Mouse (Mus musculus): ENCODE data around the gene Chst10.

Gene Chst10

GRCm38 (mm10) chr1:38897431-38898248 is at the start of gene Chst10:
Gene Chst10 (minus strand): TSS chr1:38898161.
- DNase-seq (ENCODE audit: low spot score in 2 of 2): peak; percentile 56 to 80

- DNase-seq (ENCODE audit: low spot score in 2 of 2): no peak
These were observed 41.6 kb upstream of the Chst10 start for GRCm38 (mm10) chr1:38939608-38940007.

GRCm38 (mm10) chr1:38938849-38939248 is 40.9 kb upstream of the Chst10 start, which contains the start of gene Nms:
Gene Nms (plus strand): TSS chr1:38939149.
- no peak for DNase-seq (ENCODE audit: low spot score in 2 of 2)

- peak; percentile 16 to 67 for DNase-seq (ENCODE audit: low spot score in 2 of 2)
These were observed 38.8 kb upstream of the Chst10 start for GRCm38 (mm10) chr1:38936780-38937179.

- no peak for DNase-seq (ENCODE audit: low spot score in 2 of 2)
These were observed 36.7 kb upstream of the Chst10 start for GRCm38 (mm10) chr1:38934668-38935067.

- DNase-seq (ENCODE audit: low spot score in 2 of 2): no peak
These were observed 32.8 kb upstream of the Chst10 start for GRCm38 (mm10) chr1:38930767-38931166.

GRCm38 (mm10) chr1:38929468-38929867 is 31.5 kb upstream of the Chst10 start:
- no peak for DNase-seq (ENCODE audit: low spot score in 2 of 2)

- DNase-seq (ENCODE audit: low spot score in 2 of 2): no peak
These were observed 31.0 kb upstream of the Chst10 start for GRCm38 (mm10) chr1:38928996-38929395.

GRCm38 (mm10) chr1:38903985-38904384 is 6.0 kb upstream of the Chst10 start:
- DNase-seq (ENCODE audit: low spot score in 2 of 2): peak in 1 of 2 experiments; percentile 22

GRCm38 (mm10) chr1:38902571-38902970 is 4.6 kb upstream of the Chst10 start:
- DNase-seq (ENCODE audit: low spot score in 2 of 2): no peak

GRCm38 (mm10) chr1:38893081-38893480 is 4.9 kb downstream of the Chst10 start:
- DNase-seq (ENCODE audit: low spot score in 2 of 2): no peak

GRCm38 (mm10) chr1:38891444-38891843 is 6.5 kb downstream of the Chst10 start:
- no peak for DNase-seq (ENCODE audit: low spot score in 2 of 2)

GRCm38 (mm10) chr1:38888803-38889202 is 9.2 kb downstream of the Chst10 start:
- DNase-seq (ENCODE audit: low spot score in 2 of 2): no peak

- no peak for DNase-seq (ENCODE audit: low spot score in 2 of 2)
These were observed 10.9 kb downstream of the Chst10 start for GRCm38 (mm10) chr1:38887011-38887410.

- no peak for DNase-seq (ENCODE audit: low spot score in 2 of 2)
These were observed 11.4 kb downstream of the Chst10 start for GRCm38 (mm10) chr1:38886602-38887001.

- DNase-seq (ENCODE audit: low spot score in 2 of 2): no peak
These were observed 12.0 kb downstream of the Chst10 start for GRCm38 (mm10) chr1:38885956-38886355.

GRCm38 (mm10) chr1:38883766-38884165 is 14.2 kb downstream of the Chst10 start:
- DNase-seq (ENCODE audit: low spot score in 2 of 2): no peak

GRCm38 (mm10) chr1:38882746-38883145 is 15.2 kb downstream of the Chst10 start:
- no peak for DNase-seq (ENCODE audit: low spot score in 2 of 2)

- no peak for DNase-seq (ENCODE audit: low spot score in 2 of 2)
These were observed 16.6 kb downstream of the Chst10 start for GRCm38 (mm10) chr1:38881366-38881765.

- DNase-seq (ENCODE audit: low spot score in 2 of 2): no peak
These were observed 21.1 kb downstream of the Chst10 start for GRCm38 (mm10) chr1:38876671-38877382.

GRCm38 (mm10) chr1:38873911-38874310 is 24.1 kb downstream of the Chst10 start:
- DNase-seq (ENCODE audit: low spot score in 2 of 2): no peak

- no peak for DNase-seq (ENCODE audit: low spot score in 2 of 2)
These were observed 26.1 kb downstream of the Chst10 start for GRCm38 (mm10) chr1:38871834-38872233.

Measured in spleen, postnatal 4 days (tissue).